Mouse (Mus musculus) heart, embryonic 14.5 days (tissue): Measurements from ENCODE around the gene Spry2. TPM values are rescaled to one million over a fixed set of nuclear protein-coding genes. Genes with fewer than 3 reads are reported as not detected.

Source experiments
- ATAC-seq: fragments of 200-750 bp; cut with Nextera tagmentation; 2 replicates; pipeline ENCODE4 v1.8.0; 2017; ENCODE audit warnings: low read depth, moderate TSS enrichment; ENCODE audit not compliant: insufficient number of reproducible peaks, insufficient read depth, low FRiP score
- H3K27ac ChIP-seq, 2 experiments: fragments of 200-500 bp in 1 of 2; fragments of 300-500 bp in 1 of 2; sonication (generic) in 1 of 2; replicated peaks in 1 of 2; 2 replicates each; pipeline ENCODE4 v1.5.1; 2012 to 2014; ENCODE audit warnings: low read depth in 2 of 2, low read length in 2 of 2, control low read depth in 1 of 2, mild to moderate bottlenecking in 1 of 2, mixed read lengths in 1 of 2; ENCODE audit not compliant: control insufficient read depth in 1 of 2, insufficient read depth in 1 of 2
- H3K27me3 ChIP-seq: fragments of 300-500 bp; sonication (generic); 2 replicates; pipeline ENCODE4 v1.6.1; 2014; ENCODE audit warnings: mild to moderate bottlenecking, low read length, control low read depth; ENCODE audit not compliant: control insufficient read depth, insufficient read depth
- H3K36me3 ChIP-seq: fragments of 300-500 bp; sonication (generic); 2 replicates; pipeline ENCODE4 v1.6.1; 2014; ENCODE audit warnings: mild to moderate bottlenecking, control low read depth, low read length, mixed read lengths; ENCODE audit not compliant: control insufficient read depth, insufficient read depth
- H3K4me1 ChIP-seq, 2 experiments: fragments of 200-500 bp in 1 of 2; fragments of 300-500 bp in 1 of 2; sonication (generic) in 1 of 2; 2 replicates each; pipeline ENCODE4 v1.6.1; 2012 to 2014; ENCODE audit warnings: low read length in 2 of 2, control low read depth in 1 of 2, mixed read lengths in 1 of 2; ENCODE audit not compliant: control insufficient read depth in 2 of 2, insufficient read depth in 2 of 2
- H3K4me2 ChIP-seq: fragments of 300-500 bp; sonication (generic); 2 replicates; pipeline ENCODE4 v1.6.1; 2014; ENCODE audit warnings: mild to moderate bottlenecking, low read length
- H3K4me3 ChIP-seq, 2 experiments: fragments of 200-500 bp in 1 of 2; fragments of 300-500 bp in 1 of 2; sonication (generic) in 1 of 2; 2 replicates each; pipeline ENCODE4 v1.5.1; 2012 to 2014; ENCODE audit warnings: low read length in 2 of 2, mild to moderate bottlenecking in 2 of 2, control low read depth in 1 of 2, low read depth in 1 of 2, moderate library complexity in 1 of 2; ENCODE audit not compliant: control insufficient read depth in 1 of 2, insufficient read depth in 1 of 2
- H3K9ac ChIP-seq: fragments of 300-500 bp; sonication (generic); 2 replicates; pipeline ENCODE4 v1.6.1; 2014; ENCODE audit warnings: mild to moderate bottlenecking, low read length
- H3K9me3 ChIP-seq: fragments of 300-500 bp; sonication (generic); 2 replicates; pipeline ENCODE4 v1.6.1; 2016; ENCODE audit warnings: low read length, control low read depth; ENCODE audit not compliant: control insufficient read depth
- WGBS: fragments of 180-500 bp; shearing (Covaris S2); extraction: QIAGEN DNeasy Blood & Tissue Kit; methylation state at CpG from one replicate; pipeline ENCODE4 v1.1.7; 2014; 5-methylcytosine and 5-hydroxymethylcytosine counted together
- polyA plus RNA-seq: library from polyadenylated mRNA; unstranded; fragments of >200 nt; fragmentation: Nextera tagmentation; extraction: Ambion mirVana; gene quantifications from 2 replicates; pipeline ENCODE4 v1.2.1, GENCODE M21; 2014

The Spry2 gene
- polyA plus RNA-seq, 1 experiment from 2014 or later = 66.4 TPM

DNA sequence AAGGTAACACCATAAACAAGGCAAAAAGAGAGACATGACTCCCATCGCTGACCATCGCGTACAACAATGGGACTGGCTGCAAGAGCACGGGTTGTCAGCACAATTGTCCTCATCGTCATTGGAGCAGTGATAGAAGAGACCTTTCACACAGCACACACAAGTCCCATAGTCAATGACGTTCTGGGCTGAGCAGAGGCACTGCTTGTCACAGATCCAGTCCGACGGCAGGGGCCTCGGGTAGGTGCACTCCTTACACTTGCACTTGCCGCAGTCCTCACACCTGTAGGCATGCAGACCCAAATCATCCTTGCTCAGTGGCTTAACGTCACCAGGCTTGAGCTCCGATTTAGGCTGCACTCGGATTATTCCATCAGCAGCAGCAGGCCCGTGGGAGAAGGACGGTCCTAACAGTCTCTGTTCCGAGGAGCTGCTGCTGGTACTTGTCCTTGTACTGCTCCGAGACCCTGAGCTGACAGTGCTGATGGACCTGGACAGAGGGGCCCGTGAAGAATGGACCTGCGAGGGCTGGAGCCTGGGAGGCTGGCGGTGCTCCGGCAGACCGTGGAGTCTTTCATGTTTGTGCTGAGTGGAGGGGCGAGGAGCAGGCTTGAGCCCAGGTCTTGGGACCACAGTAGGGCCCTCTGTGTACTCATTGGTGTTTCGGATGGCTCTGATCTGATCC lies 3.5 kb downstream of the Spry2 start:
- Histone ChIP-seq H3K9ac (peak overlapping the region; percentile 99), H3K4me1 (peaks cover 8 to 23% of the 10 kb centered on the region in 2 experiments), H3K36me3 (peaks cover 43% of the 10 kb centered on the region), H3K27me3 (no peaks in the 10 kb centered on the region), H3K4me3 (peak overlapping the region; percentile 55 to 91), H3K9me3 (no peaks in the 10 kb centered on the region), H3K27ac (peak overlapping the region; percentile 78 to 100), H3K4me2 (peak overlapping the region; percentile 67)
- WGBS = 23% methylated on average over 24 of the region's 24 CpGs
- no peak for ATAC-seq

DNA sequence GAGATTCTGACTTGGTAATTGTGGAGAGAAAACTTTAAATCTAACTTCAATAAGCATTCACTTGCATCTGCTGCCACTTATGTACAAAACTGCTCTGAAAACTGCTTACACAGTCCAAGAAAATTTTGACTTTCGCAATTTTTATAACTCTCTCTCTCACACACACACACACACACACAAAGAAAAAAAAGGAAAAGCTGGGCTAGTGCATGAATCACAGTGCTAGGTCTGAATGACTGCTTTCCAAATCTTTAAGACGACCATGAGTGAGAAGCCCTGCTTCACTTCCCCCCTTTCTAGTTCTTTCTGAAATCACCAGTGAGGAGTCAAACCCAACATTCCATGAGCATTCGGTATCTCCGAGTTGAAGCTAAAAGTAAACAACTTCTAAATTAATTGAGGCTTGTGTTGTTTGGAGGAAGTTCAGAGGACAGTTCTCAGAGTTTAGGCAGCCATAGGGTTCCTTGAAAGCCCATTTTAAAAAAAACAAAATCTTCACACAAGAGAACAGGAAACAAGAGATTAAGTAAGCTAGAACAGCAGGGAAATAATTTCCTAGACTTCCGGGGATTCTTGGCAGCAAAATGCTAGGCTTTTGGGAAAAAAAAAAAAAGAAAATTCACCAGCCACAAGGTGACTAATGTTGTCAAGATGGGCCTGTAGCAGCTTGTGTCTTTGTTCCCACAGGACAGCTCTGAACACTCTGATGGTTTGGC lies 5.9 kb downstream of the Spry2 start:
- Histone ChIP-seq H3K4me3 (no peak overlapping the region), H3K36me3 (peaks cover 43% of the 10 kb centered on the region), H3K4me2 (0 out of 2 replicates have a peak overlapping the region, but pooled peaks have one; percentile 53), H3K9ac (peak overlapping the region; percentile 18; the same call in 1 of the 2 replicates), H3K27me3 (no peaks in the 10 kb centered on the region), H3K27ac (peak overlapping the region in 1 of 2 experiments; percentile 37; a peak in 1 of 4 replicates), H3K4me1 (peaks cover 8 to 23% of the 10 kb centered on the region in 2 experiments), H3K9me3 (no peaks in the 10 kb centered on the region)
- WGBS = 32% methylated on average over 5 of the region's 5 CpGs
- no peak for ATAC-seq

DNA sequence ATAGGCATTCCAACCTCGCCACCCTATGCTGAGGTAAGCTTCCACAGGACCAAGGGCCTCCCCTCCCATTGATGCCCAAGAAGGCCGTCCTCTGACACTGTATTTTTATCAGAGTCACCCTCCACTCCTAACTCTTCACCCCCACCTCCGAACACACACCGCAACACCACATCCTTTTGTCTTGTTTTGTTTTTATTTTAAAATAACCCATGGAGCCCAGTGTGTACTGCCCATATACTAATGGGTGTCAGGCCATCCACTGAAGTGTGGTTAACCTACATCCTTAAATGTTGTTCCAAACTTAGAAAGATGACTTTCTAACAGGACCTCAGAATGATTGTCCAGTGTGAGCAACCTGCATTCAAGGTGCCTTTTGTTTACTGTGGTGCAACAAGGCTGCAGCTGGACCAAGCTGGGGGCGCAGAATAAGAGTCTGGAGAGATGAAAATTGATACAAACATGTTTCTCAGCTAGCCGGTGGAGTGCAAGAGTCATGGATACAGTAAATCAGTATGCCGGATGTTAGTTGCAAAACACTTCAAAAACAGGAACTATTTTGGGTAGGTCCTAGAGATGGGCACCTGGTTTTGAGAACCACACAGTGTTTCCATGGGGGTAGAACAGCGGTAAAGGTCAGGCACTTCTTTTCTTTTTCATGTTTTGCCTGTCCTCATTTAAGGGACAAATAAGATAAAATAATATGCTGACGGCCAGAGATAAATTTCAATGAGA lies 9.8 kb downstream of the Spry2 start:
- no peaks in the 10 kb centered on the region for H3K9me3 ChIP-seq
- H3K9ac ChIP-seq = no peak overlapping the region
- peaks cover 2 to 14% of the 10 kb centered on the region in 2 experiments for H3K4me1 ChIP-seq
- no peaks in the 10 kb centered on the region for H3K27me3 ChIP-seq
- no peak overlapping the region for H3K4me2 ChIP-seq
- peaks cover 30% of the 10 kb centered on the region for H3K36me3 ChIP-seq
- H3K4me3 ChIP-seq = no peak overlapping the region
- ATAC-seq = no peak
- H3K27ac ChIP-seq = no peak overlapping the region
- 83% methylated on average over 9 of the region's 9 CpGs for WGBS

DNA sequence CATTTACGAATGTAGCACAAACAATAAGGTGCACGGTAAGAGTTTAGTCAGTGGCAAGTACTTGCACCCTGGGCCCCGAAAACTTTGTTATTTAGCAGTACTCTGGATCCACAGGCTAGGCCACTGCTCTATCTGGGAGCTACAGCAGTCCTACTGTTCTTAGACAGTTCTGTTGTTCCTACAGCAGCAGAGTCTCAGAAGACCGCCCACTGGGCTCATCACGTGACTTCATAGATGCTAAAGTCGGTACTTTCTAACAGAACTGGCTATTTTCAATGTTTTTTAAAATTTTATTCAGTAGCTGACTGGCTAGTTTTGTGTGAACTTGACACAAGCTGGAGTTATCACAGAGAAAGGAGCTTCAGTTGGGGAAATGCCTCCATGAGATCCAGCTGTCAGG lies 11.4 kb downstream of the Spry2 start:
- WGBS = 65% methylated on average over 6 of the region's 6 CpGs
- peaks cover 15% of the 10 kb centered on the region for H3K36me3 ChIP-seq
- no peak overlapping the region for H3K9ac ChIP-seq
- peaks cover 0 to under 1% of the 10 kb centered on the region in 2 experiments; a peak in 1 of 4 replicates for H3K4me1 ChIP-seq
- no peak overlapping the region for H3K4me3 ChIP-seq
- no peak overlapping the region for H3K27ac ChIP-seq
- no peak for ATAC-seq
- H3K27me3 ChIP-seq = no peaks in the 10 kb centered on the region
- H3K4me2 ChIP-seq = no peak overlapping the region
- H3K9me3 ChIP-seq = no peaks in the 10 kb centered on the region

DNA sequence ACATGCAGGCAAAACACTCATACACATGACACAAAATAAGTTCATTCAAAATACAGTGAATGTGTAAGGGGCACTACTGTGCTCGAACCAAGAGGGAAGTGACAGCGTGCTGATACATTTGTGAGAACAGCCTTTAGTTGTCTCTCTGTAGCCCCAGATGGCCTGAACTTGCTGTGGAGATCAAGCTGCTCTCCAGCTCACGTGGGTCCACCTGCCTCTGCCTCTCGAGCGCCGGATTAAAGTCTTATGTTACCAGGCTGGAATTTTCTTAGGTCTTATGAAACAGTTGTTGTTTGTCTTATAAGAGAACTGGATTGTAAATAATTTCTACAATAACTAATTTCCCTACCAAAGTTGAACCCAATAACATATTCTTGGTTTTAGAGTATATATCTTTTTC lies 13.4 kb downstream of the Spry2 start:
- Histone ChIP-seq H3K27me3 (no peaks in the 10 kb centered on the region), H3K4me2 (no peak overlapping the region), H3K9ac (no peak overlapping the region), H3K9me3 (no peaks in the 10 kb centered on the region), H3K27ac (no peak overlapping the region), H3K36me3 (peaks cover under 1% of the 10 kb centered on the region; the same call in 1 of the 2 replicates), H3K4me1 (no peaks in the 10 kb centered on the region; a peak in 1 of 4 replicates), H3K4me3 (no peak overlapping the region)
- WGBS = 84% methylated on average over 6 of the region's 6 CpGs
- no peak for ATAC-seq

DNA sequence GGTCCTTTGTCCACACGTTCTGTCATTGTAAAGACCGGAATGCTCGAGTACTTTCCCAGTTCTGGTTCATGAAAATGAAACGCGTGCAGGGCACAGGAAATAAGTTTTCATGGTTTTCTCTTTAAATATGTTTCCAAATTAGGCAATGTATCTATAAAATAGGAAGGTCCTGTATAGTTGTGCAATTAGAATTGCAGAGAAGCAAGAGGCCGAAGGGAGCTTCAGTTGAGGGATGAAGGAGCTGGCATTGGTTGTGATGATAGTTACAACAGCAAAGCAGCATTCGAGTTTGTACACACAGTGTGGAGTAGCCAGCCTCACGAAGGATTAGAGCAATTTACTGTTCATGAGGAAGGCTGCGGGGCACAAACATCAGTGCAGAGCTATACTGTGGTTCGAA lies 18.3 kb downstream of the Spry2 start:
- Histone ChIP-seq H3K9ac (no peak overlapping the region), H3K36me3 (no peaks in the 10 kb centered on the region), H3K27me3 (no peaks in the 10 kb centered on the region), H3K9me3 (no peaks in the 10 kb centered on the region), H3K4me2 (no peak overlapping the region), H3K4me3 (no peak overlapping the region), H3K27ac (no peak overlapping the region), H3K4me1 (no peaks in the 10 kb centered on the region)
- 81% methylated on average over 10 of the region's 10 CpGs for WGBS
- no peak for ATAC-seq

DNA sequence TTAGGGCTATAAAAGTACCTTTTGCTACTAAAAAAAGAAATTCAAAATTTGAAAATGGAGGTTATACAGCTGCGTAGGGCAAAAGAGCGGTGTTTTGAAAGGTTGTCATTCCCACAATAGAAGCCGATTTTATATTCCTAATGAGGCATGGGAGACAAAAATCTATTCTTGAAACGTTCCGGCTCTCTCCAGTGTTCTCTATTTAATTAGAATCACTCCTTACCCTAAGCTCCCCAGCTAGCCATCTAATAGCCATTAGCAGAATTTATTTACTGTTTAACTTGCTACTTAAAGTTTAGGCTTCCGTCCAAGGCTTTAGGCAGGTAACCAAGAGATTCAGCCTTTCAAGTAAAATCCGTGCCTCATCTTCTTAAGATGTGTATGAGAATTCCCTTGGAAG lies 20.2 kb downstream of the Spry2 start:
- H3K4me2 ChIP-seq = no peak overlapping the region
- ATAC-seq = no peak
- 0 out of 4 replicates have a peak, but pooled peaks cover 0 to 3% of the 10 kb centered on the region in 2 experiments for H3K4me1 ChIP-seq
- H3K27ac ChIP-seq = no peak overlapping the region
- no peaks in the 10 kb centered on the region for H3K36me3 ChIP-seq
- 89% methylated on average over 7 of the region's 7 CpGs for WGBS
- H3K9ac ChIP-seq = no peak overlapping the region
- H3K27me3 ChIP-seq = no peaks in the 10 kb centered on the region
- no peaks in the 10 kb centered on the region for H3K9me3 ChIP-seq
- H3K4me3 ChIP-seq = no peak overlapping the region
